Mouse (Mus musculus) embryonic facial prominence, embryonic 10.5 days (tissue): ENCODE measurements at regions not wholly inside any gene's neighbourhood (a gene's known extent, or its start where the extent isn't known, plus 50 kb on each side); places are given as distances from the start of the nearest gene placed in this dataset.

Experiments
- DNase-seq: peaks from one replicate; pipeline ENCODE4 v3.0.0-alpha.2; 2017; ENCODE audit warnings: low spot score
- H3K27ac ChIP-seq: fragments of 300-500 bp; sonication (generic); replicated peaks from 2 replicates; pipeline ENCODE4 v1.5.1; 2016; ENCODE audit warnings: mild to moderate bottlenecking
- H3K27me3 ChIP-seq: fragments of 300-500 bp; sonication (generic); replicated peaks from 2 replicates; pipeline ENCODE4 v1.6.1; 2016; ENCODE audit warnings: low read depth, mild to moderate bottlenecking; ENCODE audit not compliant: poor library complexity, severe bottlenecking
- H3K36me3 ChIP-seq: fragments of 300-500 bp; sonication (generic); replicated peaks from 2 replicates; pipeline ENCODE4 v1.6.1; 2016; ENCODE audit warnings: mild to moderate bottlenecking, moderate library complexity
- H3K4me1 ChIP-seq: fragments of 300-500 bp; sonication (generic); 2 replicates; pipeline ENCODE4 v1.6.1; 2016
- H3K4me3 ChIP-seq: fragments of 300-500 bp; sonication (generic); 2 replicates; pipeline ENCODE4 v1.5.1; 2016; ENCODE audit warnings: mild to moderate bottlenecking, moderate library complexity
- H3K9me3 ChIP-seq: fragments of 300-500 bp; sonication (generic); 2 replicates; pipeline ENCODE4 v1.6.1; 2016; ENCODE audit warnings: mild to moderate bottlenecking
- WGBS: fragments of 180-500 bp; shearing (Covaris S2); methylation state at CpG from one replicate; pipeline ENCODE4 v1.1.7; 2016; 5-methylcytosine and 5-hydroxymethylcytosine counted together

DNA sequence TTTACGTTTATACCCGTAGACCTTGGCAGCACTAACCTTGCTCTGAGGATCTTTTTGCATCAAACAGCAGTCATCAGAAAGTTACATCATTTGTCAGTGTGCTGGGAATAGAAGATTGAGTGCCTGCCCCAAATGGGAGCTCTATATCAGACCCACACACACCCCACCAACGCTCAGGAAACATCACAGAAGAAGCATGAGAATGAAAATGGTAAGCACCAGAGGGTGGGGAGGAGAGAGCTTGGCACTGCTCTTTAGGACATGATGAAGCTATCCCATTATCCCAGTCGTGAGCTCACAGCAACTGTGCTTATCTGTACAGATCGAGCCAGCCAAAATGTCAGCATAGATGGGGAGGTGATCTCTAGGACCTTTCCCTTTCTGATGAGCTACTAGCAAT, 172.5 kb upstream of the Castor2 start:
- Histone ChIP-seq H3K36me3 (no peaks in the 10 kb centered on the region), H3K4me3 (no peak overlapping the region), H3K4me1 (no peaks in the 10 kb centered on the region), H3K9me3 (no peaks in the 10 kb centered on the region), H3K27ac (no peak overlapping the region), H3K27me3 (no peaks in the 10 kb centered on the region)
- 82% methylated on average over 5 of the region's 5 CpGs for WGBS
- no peak for DNase-seq

DNA sequence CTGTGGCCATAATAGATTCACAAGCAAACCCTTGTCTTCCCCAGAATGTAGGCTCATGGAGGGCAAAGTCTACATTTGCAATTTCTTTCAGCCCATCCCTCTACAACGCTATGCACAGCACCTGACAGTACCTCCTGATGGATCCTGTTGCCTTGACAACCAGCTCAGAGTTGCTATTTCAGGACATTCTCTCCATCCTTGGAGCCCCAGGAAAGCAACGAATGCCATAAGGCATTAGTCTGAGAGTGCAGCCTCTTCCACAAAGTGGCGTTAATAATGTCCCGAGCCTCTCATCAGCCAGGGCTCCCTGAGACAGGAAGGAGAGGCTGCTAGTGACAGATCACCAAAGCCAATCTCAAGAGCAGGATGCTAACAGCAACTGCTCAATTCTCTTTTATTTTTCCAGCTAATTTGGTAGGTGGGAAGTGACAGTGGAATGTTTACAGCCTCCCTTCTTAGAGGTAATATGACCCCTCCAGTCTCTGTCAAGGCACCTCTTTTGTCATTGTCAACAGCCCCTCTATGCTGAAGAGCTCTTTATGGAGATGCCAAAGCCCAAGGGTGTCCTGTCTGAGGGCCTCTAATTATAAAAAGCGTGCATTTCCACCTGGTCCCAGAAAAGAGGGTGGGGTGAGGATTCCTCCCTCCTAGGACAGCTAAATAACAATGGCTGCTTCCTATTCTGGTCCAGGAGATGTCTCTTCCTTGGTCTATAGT, 174.2 kb upstream of the Castor2 start:
- 48% methylated on average over 5 of the region's 5 CpGs for WGBS
- no peak for DNase-seq
- H3K27me3 ChIP-seq: no peaks in the 10 kb centered on the region
- H3K36me3 ChIP-seq: no peaks in the 10 kb centered on the region
- no peaks in the 10 kb centered on the region for H3K9me3 ChIP-seq
- no peaks in the 10 kb centered on the region for H3K4me1 ChIP-seq
- no peak overlapping the region for H3K27ac ChIP-seq
- no peak overlapping the region for H3K4me3 ChIP-seq

DNA sequence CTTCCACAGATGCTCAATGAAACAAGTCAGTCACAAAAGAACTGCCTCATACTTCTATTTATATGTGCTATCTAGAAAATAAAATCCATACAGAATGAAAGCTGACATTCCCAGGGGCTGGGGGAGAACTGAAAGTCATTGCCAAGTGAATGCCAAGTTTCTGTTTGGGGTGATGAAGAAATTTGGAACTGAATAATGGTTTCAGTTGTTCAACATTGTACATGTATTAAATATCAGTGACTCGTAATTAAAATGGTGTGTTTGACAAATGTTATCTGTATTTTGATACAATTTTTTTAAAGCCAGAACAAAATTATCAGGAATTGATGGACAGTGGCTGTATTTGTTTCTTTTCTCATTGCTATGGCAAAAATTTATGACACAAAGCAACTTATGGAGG, 177.3 kb upstream of the Castor2 start:
- WGBS: 80% methylated on average over 1 of the region's 1 CpGs
- H3K9me3 ChIP-seq: no peaks in the 10 kb centered on the region
- DNase-seq: no peak
- no peak overlapping the region for H3K27ac ChIP-seq
- no peaks in the 10 kb centered on the region for H3K4me1 ChIP-seq
- H3K4me3 ChIP-seq: no peak overlapping the region
- H3K36me3 ChIP-seq: no peaks in the 10 kb centered on the region
- H3K27me3 ChIP-seq: no peaks in the 10 kb centered on the region

DNA sequence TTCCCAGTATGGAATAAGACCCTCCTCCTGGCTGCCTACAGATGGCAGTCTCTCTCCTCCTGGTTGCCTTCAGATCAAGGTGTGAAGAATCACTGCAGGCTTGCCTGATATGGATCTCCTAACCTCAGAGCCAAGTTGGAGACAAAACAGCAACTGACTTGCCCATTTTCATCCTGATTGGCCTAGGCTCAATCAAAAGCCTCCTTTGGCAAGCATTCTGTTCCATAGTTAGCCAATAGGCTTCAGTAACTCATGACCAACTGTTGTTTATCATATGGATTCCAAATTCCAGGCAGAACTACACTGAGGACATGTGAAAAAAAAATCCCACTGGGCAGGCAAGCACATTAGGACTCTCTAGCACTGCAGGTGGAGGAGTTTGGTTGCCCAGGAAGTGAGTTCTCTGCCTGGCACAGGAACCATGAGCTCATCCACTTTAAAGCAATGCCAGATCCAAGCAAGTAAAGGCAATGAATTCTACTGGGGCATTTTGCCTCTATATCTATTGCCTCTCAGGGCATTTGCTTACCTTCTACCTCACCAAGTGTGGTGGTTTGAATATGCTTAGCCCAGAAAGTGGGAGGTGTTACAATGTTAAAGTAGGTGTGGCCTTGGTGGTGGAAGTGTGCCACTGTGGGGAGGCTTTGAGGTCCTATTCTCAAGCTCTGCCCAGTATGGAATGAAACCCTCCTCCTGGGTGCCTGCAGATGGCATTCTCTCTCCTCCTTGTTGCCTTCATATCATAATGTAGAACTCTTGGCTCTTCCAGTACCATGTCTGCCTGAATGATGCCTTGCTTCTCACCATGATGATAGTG, 183.6 kb upstream of the Castor2 start:
- no peaks in the 10 kb centered on the region for H3K4me1 ChIP-seq
- H3K36me3 ChIP-seq: no peaks in the 10 kb centered on the region
- H3K27me3 ChIP-seq: no peaks in the 10 kb centered on the region
- DNase-seq: no peak
- no peak overlapping the region for H3K27ac ChIP-seq
- H3K9me3 ChIP-seq: no peaks in the 10 kb centered on the region
- no peak overlapping the region for H3K4me3 ChIP-seq

DNA sequence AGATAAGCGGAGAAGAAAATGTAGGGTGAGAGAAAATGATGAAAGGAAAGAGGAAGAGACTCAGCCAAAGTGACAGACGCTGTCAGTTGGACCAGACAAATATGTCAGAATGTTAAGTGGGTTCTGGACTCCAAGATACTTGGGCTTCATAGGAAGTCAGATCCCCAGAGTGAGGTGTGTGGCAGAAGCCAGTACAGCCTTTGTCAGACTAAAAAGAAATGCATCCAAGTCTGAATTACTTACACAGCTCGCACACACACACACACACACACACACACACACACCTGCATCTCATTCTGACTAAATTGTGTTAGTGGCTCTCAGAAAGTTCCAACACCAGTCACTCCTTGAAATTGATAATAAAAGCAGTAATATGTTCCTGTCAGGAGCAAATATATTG, 192.1 kb upstream of the Castor2 start:
- no peaks in the 10 kb centered on the region for H3K27me3 ChIP-seq
- H3K36me3 ChIP-seq: no peaks in the 10 kb centered on the region
- H3K9me3 ChIP-seq: 0 out of 2 replicates have a peak, but pooled peaks cover 2% of the 10 kb centered on the region
- WGBS: 88% methylated on average over 3 of the region's 3 CpGs
- no peak overlapping the region for H3K27ac ChIP-seq
- H3K4me1 ChIP-seq: no peaks in the 10 kb centered on the region
- no peak for DNase-seq
- H3K4me3 ChIP-seq: no peak overlapping the region

DNA sequence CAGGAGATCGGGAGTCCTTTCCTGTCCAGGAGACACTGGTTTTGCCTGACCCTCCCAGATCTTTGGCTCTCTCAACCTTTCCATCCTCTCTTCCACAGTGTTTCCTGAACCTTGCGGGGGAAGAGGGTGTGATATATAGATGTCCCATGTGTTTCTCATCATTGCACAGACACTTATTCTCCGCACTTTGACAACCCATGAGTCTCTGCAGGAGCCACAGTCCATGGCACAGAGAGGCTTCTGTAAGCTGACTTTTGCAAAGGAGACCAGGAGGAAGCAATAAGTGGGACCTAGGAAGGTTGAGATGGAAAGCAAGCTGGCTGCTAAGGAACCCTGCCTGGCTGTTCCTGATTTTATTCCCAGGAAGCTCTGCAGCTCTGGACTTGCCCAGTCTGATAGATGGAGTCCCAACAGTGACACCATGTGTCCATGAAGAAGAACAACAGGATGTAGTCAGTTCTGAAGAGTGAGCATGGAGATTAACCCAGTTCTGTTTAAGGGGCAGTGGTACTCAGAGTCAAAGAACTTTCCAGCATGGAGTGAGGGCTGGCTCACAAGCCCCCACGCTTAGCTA, 201.4 kb upstream of the Castor2 start:
- H3K36me3 ChIP-seq: no peaks in the 10 kb centered on the region
- H3K9me3 ChIP-seq: no peaks in the 10 kb centered on the region
- H3K27ac ChIP-seq: no peak overlapping the region
- DNase-seq: peak; percentile 17
- 0 out of 2 replicates have a peak, but pooled peaks cover 2% of the 10 kb centered on the region for H3K4me1 ChIP-seq
- H3K4me3 ChIP-seq: no peak overlapping the region
- WGBS: 64% methylated on average over 4 of the region's 4 CpGs
- no peaks in the 10 kb centered on the region for H3K27me3 ChIP-seq

DNA sequence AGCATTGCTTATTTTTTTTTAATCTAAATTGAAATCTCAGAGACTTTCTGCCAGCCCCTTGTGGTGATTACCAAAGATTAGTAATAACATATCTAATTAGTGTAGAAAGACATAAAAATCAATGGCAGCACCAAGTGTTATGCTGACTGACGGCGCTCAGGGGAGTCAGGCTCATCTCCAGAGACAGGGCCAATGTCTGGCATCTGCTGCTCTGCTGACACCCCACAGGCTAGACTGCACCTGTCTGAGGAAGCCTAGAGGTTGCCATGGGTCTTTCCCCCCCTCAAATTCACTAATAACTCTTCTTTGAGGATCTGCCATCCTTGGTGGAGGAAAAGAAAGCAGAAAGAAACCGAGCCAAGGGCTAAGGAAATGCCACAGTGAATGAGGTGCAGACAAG, 208.8 kb upstream of the Castor2 start:
- DNase-seq: no peak
- H3K4me3 ChIP-seq: no peak overlapping the region
- 78% methylated on average over 3 of the region's 3 CpGs for WGBS
- H3K36me3 ChIP-seq: no peaks in the 10 kb centered on the region
- H3K9me3 ChIP-seq: no peaks in the 10 kb centered on the region
- H3K27ac ChIP-seq: no peak overlapping the region
- H3K4me1 ChIP-seq: no peaks in the 10 kb centered on the region
- H3K27me3 ChIP-seq: no peaks in the 10 kb centered on the region

DNA sequence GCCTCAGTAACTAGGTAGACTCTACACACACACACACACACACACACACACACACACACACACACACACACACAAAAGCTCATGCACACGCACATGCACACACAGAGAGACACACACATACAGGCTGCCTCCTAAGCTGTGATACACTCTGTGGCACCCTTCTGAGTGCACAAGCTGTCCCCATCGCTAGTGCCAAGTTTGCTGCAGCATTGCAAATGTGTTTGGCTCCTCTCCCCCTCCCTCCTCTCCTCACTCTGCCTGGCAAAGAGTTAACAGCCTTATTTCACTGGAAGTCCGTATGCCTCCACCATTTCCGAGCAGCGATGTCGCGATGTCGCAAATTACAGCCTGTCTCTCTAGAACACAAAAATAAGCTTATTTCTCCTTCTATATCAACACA, 209.7 kb upstream of the Castor2 start:
- Histone ChIP-seq H3K27ac (no peak overlapping the region), H3K9me3 (no peaks in the 10 kb centered on the region), H3K27me3 (no peaks in the 10 kb centered on the region), H3K4me3 (no peak overlapping the region), H3K4me1 (peaks cover 8% of the 10 kb centered on the region), H3K36me3 (no peaks in the 10 kb centered on the region)
- 81% methylated on average over 8 of the region's 8 CpGs for WGBS
- no peak for DNase-seq

DNA sequence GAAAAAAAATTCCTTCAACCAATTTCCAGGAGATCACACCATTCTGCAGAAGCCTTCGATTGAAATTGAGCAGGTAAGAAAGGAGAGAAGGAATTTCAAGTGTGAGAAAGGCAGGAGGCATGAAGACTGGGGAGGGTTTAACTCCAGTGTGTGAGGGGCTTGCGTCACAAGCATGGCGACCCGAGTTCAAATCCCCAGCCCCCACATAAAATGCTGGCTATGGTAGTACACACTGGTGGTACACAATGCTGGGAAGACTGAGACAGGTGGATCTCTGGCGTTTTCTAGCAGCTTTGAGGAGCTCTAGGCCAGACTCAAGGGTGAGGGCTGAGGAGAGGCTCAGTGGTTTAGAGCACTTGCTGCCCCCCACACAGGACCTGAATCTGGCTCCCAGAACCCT, 214.0 kb upstream of the Castor2 start:
- no peak for DNase-seq
- no peak overlapping the region for H3K27ac ChIP-seq
- WGBS: 83% methylated on average over 5 of the region's 5 CpGs

DNA sequence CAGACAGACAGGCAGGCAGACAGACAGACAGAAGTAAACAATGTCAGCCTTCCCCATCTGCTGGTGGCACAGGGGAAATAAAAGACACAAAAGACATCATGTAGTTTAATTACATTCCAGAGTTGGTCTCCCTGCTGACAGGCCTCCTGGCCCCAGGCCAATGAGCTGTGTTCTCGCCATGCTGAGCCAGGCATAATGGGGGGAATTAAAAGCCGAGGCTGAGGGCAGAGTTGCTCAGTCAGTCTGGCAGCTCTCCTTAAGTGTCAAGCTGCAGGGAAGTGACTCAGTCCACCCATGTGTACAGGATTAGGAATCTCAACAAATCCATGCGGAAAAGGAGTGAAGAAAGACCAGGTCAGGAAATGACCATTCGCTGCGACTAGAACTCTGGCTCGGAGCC, 214.5 kb upstream of the Castor2 start:
- Histone ChIP-seq H3K9me3 (no peaks in the 10 kb centered on the region), H3K27me3 (no peaks in the 10 kb centered on the region), H3K4me1 (peaks cover 13% of the 10 kb centered on the region), H3K36me3 (no peaks in the 10 kb centered on the region), H3K4me3 (no peak overlapping the region), H3K27ac (0 out of 2 replicates have a peak overlapping the region, but pooled peaks have one; percentile 20)
- peak; percentile 53 for DNase-seq
- WGBS: 28% methylated on average over 6 of the region's 6 CpGs

More for the DNA sequence above, 214.0 kb upstream of the Castor2 start:
- H3K4me3 ChIP-seq: no peak overlapping the region
- peaks cover 13% of the 10 kb centered on the region for H3K4me1 ChIP-seq
- no peaks in the 10 kb centered on the region for H3K36me3 ChIP-seq
- H3K27me3 ChIP-seq: no peaks in the 10 kb centered on the region
- H3K9me3 ChIP-seq: no peaks in the 10 kb centered on the region

DNA sequence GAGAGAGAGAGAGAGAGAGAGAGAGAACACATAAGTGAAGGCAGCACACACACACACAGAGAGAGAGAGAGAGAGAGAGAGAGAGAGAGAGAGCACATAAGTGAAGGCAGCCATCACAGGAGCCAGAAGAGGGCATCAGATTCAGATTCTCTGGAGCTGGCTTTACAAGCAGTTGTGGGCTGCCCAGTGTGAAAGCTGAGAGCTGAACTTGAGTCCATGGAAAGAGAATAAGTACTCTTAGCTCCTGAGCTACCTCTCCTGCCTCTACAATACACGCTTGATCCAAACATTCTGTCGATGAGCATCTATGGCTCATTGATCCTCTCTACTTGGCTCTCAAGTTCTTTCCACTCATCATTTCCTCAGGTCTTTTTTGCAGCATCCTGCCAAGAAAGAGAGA, 214.9 kb upstream of the Castor2 start:
- DNase-seq: no peak
- H3K27ac ChIP-seq: peak overlapping the region; percentile 20; the same call in 1 of the 2 replicates
- 55% methylated on average over 2 of the region's 2 CpGs for WGBS
- H3K27me3 ChIP-seq: no peaks in the 10 kb centered on the region
- no peak overlapping the region for H3K4me3 ChIP-seq
- peaks cover 13% of the 10 kb centered on the region for H3K4me1 ChIP-seq
- H3K36me3 ChIP-seq: no peaks in the 10 kb centered on the region
- H3K9me3 ChIP-seq: no peaks in the 10 kb centered on the region

DNA sequence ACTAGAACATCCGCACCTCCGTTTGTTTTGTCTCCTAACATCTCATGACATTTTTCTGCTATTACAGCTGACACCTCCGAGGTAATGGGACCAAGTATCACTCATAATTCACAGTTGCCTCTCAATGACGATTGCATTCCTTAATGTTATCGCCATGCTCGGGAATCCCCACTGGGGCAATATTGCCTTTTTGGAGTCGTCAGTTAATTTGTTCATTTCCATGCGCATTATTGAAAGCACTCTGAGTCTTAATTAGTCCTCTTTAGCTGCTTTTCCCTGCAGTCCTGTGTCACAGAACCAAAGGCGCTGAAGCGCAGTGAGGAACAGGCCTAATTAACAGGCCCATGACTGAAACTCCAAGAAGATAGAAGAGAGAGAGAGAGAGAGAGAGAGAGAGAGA, 255.0 kb upstream of the Castor2 start:
- 64% methylated on average over 10 of the region's 10 CpGs for WGBS
- no peak for DNase-seq
- Histone ChIP-seq H3K27me3 (peaks cover 21% of the 10 kb centered on the region), H3K9me3 (no peaks in the 10 kb centered on the region), H3K4me3 (no peak overlapping the region), H3K4me1 (no peaks in the 10 kb centered on the region), H3K27ac (no peak overlapping the region), H3K36me3 (no peaks in the 10 kb centered on the region)
